Mouse (Mus musculus) CH12.LX (cell line): ENCODE results near the gene Camta1. TPM values are rescaled to one million over a fixed set of nuclear protein-coding genes. Genes with fewer than 3 reads are reported as not detected.

ENCODE experiments used
- DNase-seq: peaks from one replicate; pipeline ENCODE4 v3.0.0-alpha.2; 2013; ENCODE audit errors: extremely low read depth
- H3K27ac ChIP-seq: 2 replicates; pipeline ENCODE4 v1.5.1; 2012; ENCODE audit warnings: low read depth, mild to moderate bottlenecking, control low read depth, moderate library complexity; ENCODE audit not compliant: insufficient read depth
- H3K27me3 ChIP-seq: replicated peaks from 2 replicates; pipeline ENCODE3; 2012; ENCODE audit warnings: inconsistent platforms
- H3K36me3 ChIP-seq, 2 experiments: replicated peaks in 1 of 2; 2 replicates each; pipeline versions ENCODE3 to v1.6.1; 2012; ENCODE audit warnings: inconsistent platforms in 1 of 2, low read length in 1 of 2, mild to moderate bottlenecking in 1 of 2, mixed read lengths in 1 of 2, moderate library complexity in 1 of 2; ENCODE audit not compliant: control insufficient read depth in 1 of 2, insufficient read depth in 1 of 2
- H3K4me1 ChIP-seq, 2 experiments: 2 replicates each; pipeline ENCODE4 v1.6.1; 2012; ENCODE audit warnings: inconsistent platforms in 1 of 2, moderate library complexity in 1 of 2; ENCODE audit not compliant: insufficient read depth in 2 of 2, control insufficient read depth in 1 of 2
- H3K4me2 ChIP-seq: 2 replicates; pipeline ENCODE4 v1.6.1; 2012; ENCODE audit warnings: low read depth, mild to moderate bottlenecking, control low read depth; ENCODE audit not compliant: poor library complexity, insufficient read depth, severe bottlenecking
- H3K4me3 ChIP-seq, 3 experiments: fragments of 150-350 bp in 1 of 3; sonication (generic) in 1 of 3; replicated peaks in 1 of 3; 2 replicates each; pipeline versions ENCODE3 to v1.5.1; 2011 to 2012; ENCODE audit warnings: low read depth in 2 of 3, low read length in 2 of 3, mild to moderate bottlenecking in 2 of 3, moderate library complexity in 2 of 3, control low read depth in 1 of 3, improper control_type of control experiment in 1 of 3, inconsistent platforms in 1 of 3, mixed read lengths in 1 of 3; ENCODE audit not compliant: poor library complexity in 1 of 3
- H3K79me2 ChIP-seq: replicated peaks from 2 replicates; pipeline ENCODE4 v1.6.1; 2012; ENCODE audit warnings: mild to moderate bottlenecking, moderate library complexity; ENCODE audit not compliant: control insufficient read depth, poor library complexity, insufficient read depth, severe bottlenecking; ENCODE audit errors: extremely low read depth
- H3K9ac ChIP-seq: 2 replicates; pipeline ENCODE4 v1.6.1; 2012; ENCODE audit warnings: low read depth, mild to moderate bottlenecking, control low read depth, moderate library complexity; ENCODE audit not compliant: insufficient read depth
- H3K9me3 ChIP-seq: replicated peaks from 2 replicates; pipeline ENCODE3; 2012; ENCODE audit warnings: low read length, inconsistent platforms, mixed read lengths
- CTCF ChIP-seq, 2 experiments: IDR thresholded peaks in 1 of 2; conservative IDR thresholded peaks in 1 of 2; 2 replicates each; pipeline ENCODE4 v1.5.1; 2011 to 2012; ENCODE audit warnings: low read depth in 2 of 2, low read length in 2 of 2, improper control_type of control experiment in 1 of 2, inconsistent platforms in 1 of 2, mild to moderate bottlenecking in 1 of 2, moderate library complexity in 1 of 2
- ELF1 ChIP-seq: IDR thresholded peaks from 2 replicates; pipeline ENCODE4 v1.6.1; 2014; ENCODE audit warnings: low read depth, mild to moderate bottlenecking, inconsistent platforms, low read length, improper control_type of control experiment
- ETS1 ChIP-seq: conservative IDR thresholded peaks from 2 replicates; pipeline ENCODE4 v1.6.1; 2012; ENCODE audit warnings: low read depth, mild to moderate bottlenecking, inconsistent platforms, low read length, improper control_type of control experiment, moderate library complexity
- HCFC1 ChIP-seq: IDR thresholded peaks from 2 replicates; pipeline ENCODE4 v1.6.1; 2012; ENCODE audit warnings: low read depth, mild to moderate bottlenecking, inconsistent platforms, low read length, improper control_type of control experiment
- JUN ChIP-seq: IDR thresholded peaks from 2 replicates; pipeline ENCODE4 v1.6.1; 2011; ENCODE audit warnings: low read depth, mild to moderate bottlenecking, low read length, improper control_type of control experiment, moderate library complexity; ENCODE audit not compliant: insufficient read depth
- JUND ChIP-seq: conservative IDR thresholded peaks from 2 replicates; pipeline ENCODE4 v1.6.1; 2011; ENCODE audit warnings: low read depth, low read length, improper control_type of control experiment
- KAT2A ChIP-seq: IDR thresholded peaks from 2 replicates; pipeline ENCODE4 v1.6.1; 2012; ENCODE audit warnings: low read length, improper control_type of control experiment, inconsistent platforms; ENCODE audit not compliant: insufficient replicate concordance
- MAZ ChIP-seq: IDR thresholded peaks from 2 replicates; pipeline ENCODE4 v1.6.1; 2012; ENCODE audit warnings: low read depth, mild to moderate bottlenecking, inconsistent platforms, low read length, improper control_type of control experiment, moderate library complexity
- MXI1 ChIP-seq: IDR thresholded peaks from 2 replicates; pipeline ENCODE4 v1.6.1; 2011; ENCODE audit warnings: mild to moderate bottlenecking, low read depth, low read length, improper control_type of control experiment
- MYC ChIP-seq: IDR thresholded peaks from 2 replicates; pipeline ENCODE4 v1.6.1; 2011; ENCODE audit warnings: low read depth, mild to moderate bottlenecking, improper control_type of control experiment, low read length
- NELFE ChIP-seq: IDR thresholded peaks from 2 replicates; pipeline ENCODE4 v1.6.1; 2011; ENCODE audit warnings: low read depth, low read length, improper control_type of control experiment
- NRF1 ChIP-seq: IDR thresholded peaks from 2 replicates; pipeline ENCODE4 v1.6.1; 2014; ENCODE audit warnings: low read depth, mild to moderate bottlenecking, inconsistent platforms, low read length, improper control_type of control experiment, moderate library complexity
- POLR2A ChIP-seq: IDR thresholded peaks from 2 replicates; pipeline ENCODE4 v1.6.1; 2011; ENCODE audit warnings: low read depth, mild to moderate bottlenecking, improper control_type of control experiment, low read length
- POLR2AphosphoS2 ChIP-seq: IDR thresholded peaks from 2 replicates; pipeline ENCODE4 v1.6.1; 2011; ENCODE audit warnings: low read depth, low read length, improper control_type of control experiment
- RAD21 ChIP-seq: IDR thresholded peaks from 2 replicates; pipeline ENCODE4 v1.6.1; 2011; ENCODE audit warnings: low read depth, mild to moderate bottlenecking, low read length, improper control_type of control experiment, moderate library complexity
- RCOR1 ChIP-seq: conservative IDR thresholded peaks from 2 replicates; pipeline ENCODE4 v1.6.1; 2012; ENCODE audit warnings: low read depth, mild to moderate bottlenecking, inconsistent platforms, low read length, improper control_type of control experiment
- TBP ChIP-seq: conservative IDR thresholded peaks from 2 replicates; pipeline ENCODE4 v1.6.1; 2011; ENCODE audit warnings: low read depth, low read length, improper control_type of control experiment
- TCF12 ChIP-seq: IDR thresholded peaks from 2 replicates; pipeline ENCODE4 v1.6.1; 2014; ENCODE audit warnings: low read depth, mild to moderate bottlenecking, inconsistent platforms, low read length, improper control_type of control experiment
- UBTF ChIP-seq: IDR thresholded peaks from 2 replicates; pipeline ENCODE4 v1.6.1; 2012; ENCODE audit warnings: low read depth, mild to moderate bottlenecking, inconsistent platforms, low read length, improper control_type of control experiment, moderate library complexity
- ZMIZ1 ChIP-seq: IDR thresholded peaks from 2 replicates; pipeline ENCODE4 v1.6.1; 2012; ENCODE audit warnings: low read depth, mild to moderate bottlenecking, inconsistent platforms, low read length, improper control_type of control experiment
- dilution Hi-C: fragments of 300-500 bp; cut with MboI; formaldehyde crosslinking; loops from 2 replicates; pipeline ENCODE4 v1.14.3; 2020; ENCODE audit warnings: low sequenced_read_pairs; ENCODE audit not compliant: extremely low pct_unique_long_range_greater_than_20kb, extremely low pct_ligation_motif_present
- in situ Hi-C: fragments of 300-500 bp; cut with MboI; formaldehyde crosslinking; loops from 3 replicates; pipeline ENCODE4 v1.14.3; 2019; ENCODE audit warnings: low sequenced_read_pairs, low pct_ligation_motif_present, low pct_unique_long_range_greater_than_20kb, mixed read lengths
- polyA plus RNA-seq: library from polyadenylated mRNA; unstranded; fragments of >175 nt; gene quantifications from 2 replicates; pipeline ENCODE4 v1.2.1, GENCODE M21; 2012; ENCODE audit warnings: low read depth; ENCODE audit not compliant: insufficient read length
- total RNA-seq, 2 experiments: library from RNA; depleted of rRNA; stranded (reverse); fragments of 300-350 nt in 1 of 2; fragments of >200 nt in 1 of 2; gene quantifications; 2 replicates each; pipeline ENCODE4 v1.2.3; 2012 to 2014

Camta1 gene
- total and polyA plus RNA-seq, 3 experiments: 9.9 to 32.5 (median 15.3) TPM

DNA sequence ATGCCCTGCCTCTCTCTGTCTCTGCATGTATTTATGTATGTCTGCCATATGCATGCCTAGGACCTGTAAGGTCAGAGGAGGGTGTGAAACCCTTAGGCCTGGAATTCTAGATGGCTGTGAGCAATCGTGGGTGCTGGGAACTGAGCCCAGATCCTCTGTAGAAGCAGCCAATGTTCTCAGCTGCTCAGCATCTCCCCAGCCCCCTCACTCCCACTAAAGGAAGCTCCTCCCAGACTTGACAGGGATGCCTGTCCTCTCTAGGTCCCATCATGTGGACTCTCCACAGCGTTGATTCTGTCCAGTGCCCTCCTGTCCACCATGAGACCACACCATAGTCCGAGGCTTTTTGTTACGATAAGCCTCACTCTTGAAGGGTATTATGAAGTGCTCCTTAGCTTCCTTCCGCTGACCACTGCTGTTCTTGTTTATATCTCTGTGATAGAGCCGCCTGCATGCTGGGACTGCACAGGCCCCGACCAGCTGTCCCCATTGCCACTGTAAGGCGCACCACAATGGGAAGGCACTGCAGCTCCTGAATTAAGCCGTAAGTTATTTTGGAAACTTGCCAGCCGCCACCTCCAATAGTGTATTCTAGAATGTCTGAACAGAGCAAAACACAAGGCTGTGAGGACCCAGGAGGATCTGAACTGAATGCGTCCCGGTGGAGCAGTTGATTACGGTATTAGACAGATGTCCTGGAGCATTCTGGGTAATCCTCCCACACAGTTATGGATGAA lies 905.1 kb downstream of the Camta1 start:
- dilution Hi-C loops: no loop called here
- Histone ChIP-seq H3K9me3 (no peaks in the 10 kb centered on the region), H3K36me3 (no peaks in the 10 kb centered on the region), H3K27ac (no peak overlapping the region), H3K27me3 (peaks cover 24% of the 10 kb centered on the region), H3K4me1 (no peaks in the 10 kb centered on the region), H3K4me3 (no peak overlapping the region), H3K79me2 (no peaks in the 10 kb centered on the region), H3K4me2 (no peak overlapping the region), H3K9ac (no peak overlapping the region)
- DNase-seq: no peak
- in situ Hi-C loops: no loop called here
- no peak for TF ChIP-seq ELF1
- TF ChIP-seq RCOR1: no peak

GRCm38 (mm10) chr4:150950972-150951371 lies 910.7 kb downstream of the Camta1 start:
- H3K27me3 ChIP-seq: peaks cover 27% of the 10 kb centered on the region
- no peak for DNase-seq

GRCm38 (mm10) chr4:150944707-150945106 lies 917.0 kb downstream of the Camta1 start:
- Histone ChIP-seq H3K9ac (no peak overlapping the region), H3K27ac (no peak overlapping the region), H3K79me2 (no peaks in the 10 kb centered on the region), H3K4me1 (peaks cover 2 to 13% of the 10 kb centered on the region in 2 experiments; a peak in 2 of 4 replicates), H3K4me3 (no peak overlapping the region), H3K36me3 (no peaks in the 10 kb centered on the region), H3K9me3 (no peaks in the 10 kb centered on the region), H3K4me2 (no peak overlapping the region), H3K27me3 (peaks cover 2% of the 10 kb centered on the region)
- in situ Hi-C loops: no loop called here
- no peak for TF ChIP-seq MXI1
- TF ChIP-seq POLR2A: no peak
- no peak for TF ChIP-seq KAT2A
- TF ChIP-seq NELFE: no peak
- no peak for TF ChIP-seq TCF12
- no peak for TF ChIP-seq JUN
- no peak for TF ChIP-seq HCFC1
- no peak for TF ChIP-seq RAD21
- TF ChIP-seq ETS1: no peak
- no peak for TF ChIP-seq MYC
- TF ChIP-seq TBP: no peak
- dilution Hi-C loops: no loop called here
- no peak for DNase-seq

More at GRCm38 (mm10) chr4:150950972-150951371, 910.7 kb downstream of the Camta1 start:
- in situ Hi-C loops: no loop called here
- Histone ChIP-seq H3K4me1 (peaks cover 0 to 9% of the 10 kb centered on the region in 2 experiments; a peak in 2 of 4 replicates), H3K9ac (no peak overlapping the region), H3K4me3 (no peak overlapping the region), H3K27ac (no peak overlapping the region), H3K36me3 (no peaks in the 10 kb centered on the region), H3K9me3 (no peaks in the 10 kb centered on the region), H3K79me2 (no peaks in the 10 kb centered on the region), H3K4me2 (no peak overlapping the region)
- TF ChIP-seq CTCF (conservative IDR thresholded peaks at IDR 0.05 in 1 of 2, IDR thresholded peaks at IDR 0.05 in 1 of 2; ENCODE audit: low read depth in 2 of 2, low read length in 2 of 2) (no peak), ETS1 (no peak), POLR2AphosphoS2 (no peak), POLR2A (no peak), MAZ (no peak), UBTF (no peak), HCFC1 (no peak), JUND (no peak), NRF1 (no peak), ZMIZ1 (no peak)
- dilution Hi-C loops: no loop called here
